Mouse (Mus musculus): Measurements from ENCODE around the gene Mospd2.

GRCm38 (mm10) chrX:164971206-164971605, 9.0 kb downstream of the Mospd2 start:
- TF ChIP-seq CTCF (IDR thresholded peaks at IDR 0.05; ENCODE audit: low read depth, low read length) (no peak), GATA1 (IDR thresholded peaks at IDR 0.05; ENCODE audit: borderline replicate concordance, low read length) (no peak)

Measured in G1E (cell line).